Mouse (Mus musculus) midbrain, embryonic 11.5 days (tissue): ENCODE results near the gene Gpr142. TPM values are rescaled to one million over a fixed set of nuclear protein-coding genes. Genes with fewer than 3 reads are reported as not detected.
A peak's percentile ranks its signal among the peaks of the same experiment; 100 is the strongest.

Experiments
- ATAC-seq: fragments of 200-750 bp; cut with Nextera tagmentation; 2 replicates; pipeline ENCODE4 v1.8.0; 2017; ENCODE audit warnings: moderate TSS enrichment, moderate library complexity; ENCODE audit not compliant: low FRiP score
- DNase-seq: peaks from one replicate; pipeline ENCODE4 v3.0.0; 2015; ENCODE audit warnings: low spot score; ENCODE audit errors: missing footprints
- H3K27ac ChIP-seq: fragments of 300-500 bp; sonication (generic); 2 replicates; pipeline ENCODE4 v1.5.1; 2014; ENCODE audit warnings: low read depth, low read length
- H3K27me3 ChIP-seq: fragments of 300-500 bp; sonication (generic); 2 replicates; pipeline ENCODE4 v1.6.1; 2014; ENCODE audit warnings: mild to moderate bottlenecking, low read length, moderate library complexity, mixed read lengths; ENCODE audit not compliant: control insufficient read depth, insufficient read depth
- H3K36me3 ChIP-seq: fragments of 300-500 bp; sonication (generic); 2 replicates; pipeline ENCODE4 v1.6.1; 2014; ENCODE audit warnings: mild to moderate bottlenecking, low read length, moderate library complexity, mixed read lengths; ENCODE audit not compliant: control insufficient read depth, insufficient read depth
- H3K4me1 ChIP-seq: fragments of 300-500 bp; sonication (generic); 2 replicates; pipeline ENCODE4 v1.6.1; 2014; ENCODE audit warnings: low read length; ENCODE audit not compliant: control insufficient read depth, insufficient read depth
- H3K4me2 ChIP-seq: fragments of 300-500 bp; sonication (generic); 2 replicates; pipeline ENCODE4 v1.6.1; 2014; ENCODE audit warnings: mild to moderate bottlenecking, moderate library complexity
- H3K4me3 ChIP-seq: fragments of 300-500 bp; sonication (generic); 2 replicates; pipeline ENCODE4 v1.5.1; 2014; ENCODE audit warnings: low read depth, low read length
- H3K9ac ChIP-seq: fragments of 300-500 bp; sonication (generic); 2 replicates; pipeline ENCODE4 v1.6.1; 2014; ENCODE audit warnings: low read length
- H3K9me3 ChIP-seq: fragments of 300-500 bp; sonication (generic); 2 replicates; pipeline ENCODE4 v1.6.1; 2016; ENCODE audit warnings: low read length; ENCODE audit not compliant: control insufficient read depth
- WGBS: fragments of 180-500 bp; shearing (Covaris S2); extraction: QIAGEN DNeasy Blood & Tissue Kit; methylation state at CpG from one replicate; pipeline ENCODE4 v1.1.7; 2014; 5-methylcytosine and 5-hydroxymethylcytosine counted together
- polyA plus RNA-seq: library from polyadenylated mRNA; unstranded; fragments of >200 nt; fragmentation: Nextera tagmentation; extraction: Ambion mirVana; gene quantifications from 2 replicates; pipeline ENCODE4 v1.2.1, GENCODE M21; 2014

Gene Gpr142
- polyA plus RNA-seq, 1 experiment from 2014 or later = 0.12 TPM

- Histone ChIP-seq H3K27ac (no peak overlapping the region), H3K4me2 (no peak overlapping the region), H3K4me3 (no peak overlapping the region), H3K4me1 (peaks cover 45% of the 10 kb centered on the region), H3K9ac (no peak overlapping the region), H3K9me3 (no peaks in the 10 kb centered on the region), H3K27me3 (peaks cover 64% of the 10 kb centered on the region), H3K36me3 (0 out of 2 replicates have a peak, but pooled peaks cover 4% of the 10 kb centered on the region)
- DNase-seq (peak; percentile 99), ATAC-seq (peak; percentile 69)
- 13% methylated on average over 30 of the region's 30 CpGs for WGBS
Measured at GRCm38 (mm10) chr11:114789061-114789714, 9.5 kb upstream of the Gpr142 start.

- DNase-seq (peak; percentile 89), ATAC-seq (no peak)
- no peaks in the 10 kb centered on the region for H3K9me3 ChIP-seq
- H3K9ac ChIP-seq = no peak overlapping the region
- H3K27ac ChIP-seq = no peak overlapping the region
- H3K27me3 ChIP-seq = peaks cover 64% of the 10 kb centered on the region
- H3K4me2 ChIP-seq = no peak overlapping the region
- 0 out of 2 replicates have a peak, but pooled peaks cover 4% of the 10 kb centered on the region for H3K36me3 ChIP-seq
- 62% methylated on average over 9 of the region's 9 CpGs for WGBS
- H3K4me3 ChIP-seq = no peak overlapping the region
- H3K4me1 ChIP-seq = peaks cover 48% of the 10 kb centered on the region
Measured at GRCm38 (mm10) chr11:114789716-114790115, 9.0 kb upstream of the Gpr142 start.

DNA sequence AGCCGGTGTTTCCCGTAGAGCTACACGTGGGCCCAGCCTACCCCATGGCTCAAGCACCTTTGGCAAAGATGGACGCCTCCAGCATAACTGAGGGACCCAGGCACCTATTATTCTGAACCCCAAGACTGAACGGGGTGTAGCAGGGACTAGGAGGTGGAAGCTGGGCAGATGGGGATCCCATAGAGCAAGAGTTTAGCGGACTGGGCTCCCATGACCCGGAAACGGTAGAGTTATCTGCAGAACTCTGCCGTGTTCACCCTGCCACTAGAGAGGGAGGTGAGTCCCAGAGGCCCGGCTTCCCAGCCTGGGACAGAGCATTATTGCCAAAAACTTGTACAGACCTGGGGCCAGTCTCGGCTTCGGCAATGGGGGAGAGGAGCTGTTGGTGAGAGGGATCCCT lies 8.6 kb upstream of the Gpr142 start:
- no peak overlapping the region for H3K4me3 ChIP-seq
- H3K9ac ChIP-seq = no peak overlapping the region
- ATAC-seq = no peak
- H3K9me3 ChIP-seq = no peaks in the 10 kb centered on the region
- WGBS = 69% methylated on average over 12 of the region's 12 CpGs
- peaks cover 62% of the 10 kb centered on the region for H3K27me3 ChIP-seq
- H3K4me2 ChIP-seq = no peak overlapping the region
- H3K27ac ChIP-seq = no peak overlapping the region
- DNase-seq = no peak
- H3K4me1 ChIP-seq = peaks cover 52% of the 10 kb centered on the region
- H3K36me3 ChIP-seq = 0 out of 2 replicates have a peak, but pooled peaks cover 4% of the 10 kb centered on the region

- WGBS = 41% methylated on average over 4 of the region's 4 CpGs
- Histone ChIP-seq H3K4me1 (peaks cover 56% of the 10 kb centered on the region), H3K36me3 (0 out of 2 replicates have a peak, but pooled peaks cover 4% of the 10 kb centered on the region), H3K4me2 (no peak overlapping the region), H3K9ac (no peak overlapping the region), H3K9me3 (no peaks in the 10 kb centered on the region), H3K4me3 (no peak overlapping the region), H3K27ac (no peak overlapping the region), H3K27me3 (peaks cover 56% of the 10 kb centered on the region)
- peak; percentile 86 for DNase-seq
- no peak for ATAC-seq
Measured at GRCm38 (mm10) chr11:114790841-114791240, 7.9 kb upstream of the Gpr142 start.

GRCm38 (mm10) chr11:114791351-114791889 lies 7.3 kb upstream of the Gpr142 start:
- H3K4me1 ChIP-seq = peaks cover 60% of the 10 kb centered on the region
- H3K4me3 ChIP-seq = peak overlapping the region; percentile 42
- H3K4me2 ChIP-seq = peak overlapping the region; percentile 84
- no peaks in the 10 kb centered on the region for H3K9me3 ChIP-seq
- WGBS = 6% methylated on average over 50 of the region's 50 CpGs
- no peak for ATAC-seq
- H3K27ac ChIP-seq = no peak overlapping the region
- DNase-seq = peak; percentile 87
- 0 out of 2 replicates have a peak, but pooled peaks cover 4% of the 10 kb centered on the region for H3K36me3 ChIP-seq
- peak overlapping the region; percentile 68 for H3K9ac ChIP-seq
- peaks cover 51% of the 10 kb centered on the region for H3K27me3 ChIP-seq

DNA sequence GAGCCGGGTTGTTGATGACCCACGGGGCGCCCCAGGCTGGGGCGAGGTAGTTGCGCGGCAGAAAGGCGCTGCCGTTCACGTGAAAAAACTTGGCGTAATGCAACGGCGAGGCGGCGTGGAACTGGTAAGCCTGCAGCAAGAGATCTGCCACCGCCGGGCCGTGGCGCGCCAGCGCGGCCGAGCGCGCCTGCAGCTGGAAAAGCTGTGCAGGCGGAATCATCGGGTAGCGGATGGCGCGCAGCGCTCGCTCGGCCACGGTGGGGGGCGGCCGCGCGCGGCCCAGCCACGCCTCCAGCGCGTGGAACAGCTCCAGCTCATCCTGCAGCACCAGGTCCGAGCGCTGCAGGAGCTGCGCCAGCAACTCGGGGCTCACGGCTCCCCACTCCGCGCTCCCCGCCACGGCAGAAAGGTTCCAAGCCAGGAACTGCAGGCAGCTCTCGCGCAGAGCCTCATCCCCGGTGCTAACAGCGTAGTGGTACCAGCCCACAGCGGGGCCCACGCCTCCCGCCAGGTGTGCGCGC lies 6.8 kb upstream of the Gpr142 start:
- ATAC-seq = no peak
- Histone ChIP-seq H3K4me3 (peak overlapping the region; percentile 42), H3K9ac (peak overlapping the region; percentile 68), H3K27me3 (peaks cover 47% of the 10 kb centered on the region), H3K9me3 (no peaks in the 10 kb centered on the region), H3K27ac (no peak overlapping the region), H3K36me3 (0 out of 2 replicates have a peak, but pooled peaks cover 4% of the 10 kb centered on the region), H3K4me1 (peaks cover 62% of the 10 kb centered on the region), H3K4me2 (peak overlapping the region; percentile 84)
- WGBS = under 1% methylated on average over 59 of the region's 59 CpGs
- peak; percentile 94 for DNase-seq

- Histone ChIP-seq H3K9me3 (no peaks in the 10 kb centered on the region), H3K36me3 (0 out of 2 replicates have a peak, but pooled peaks cover 4% of the 10 kb centered on the region), H3K9ac (peak overlapping the region; percentile 82), H3K4me1 (peaks cover 67% of the 10 kb centered on the region), H3K27ac (no peak overlapping the region), H3K27me3 (peaks cover 37% of the 10 kb centered on the region), H3K4me2 (peak overlapping the region; percentile 84), H3K4me3 (peak overlapping the region; percentile 32)
- 53% methylated on average over 5 of the region's 5 CpGs for WGBS
- ATAC-seq (no peak), DNase-seq (peak; percentile 91)
Measured at GRCm38 (mm10) chr11:114792931-114793494, 5.7 kb upstream of the Gpr142 start.

DNA sequence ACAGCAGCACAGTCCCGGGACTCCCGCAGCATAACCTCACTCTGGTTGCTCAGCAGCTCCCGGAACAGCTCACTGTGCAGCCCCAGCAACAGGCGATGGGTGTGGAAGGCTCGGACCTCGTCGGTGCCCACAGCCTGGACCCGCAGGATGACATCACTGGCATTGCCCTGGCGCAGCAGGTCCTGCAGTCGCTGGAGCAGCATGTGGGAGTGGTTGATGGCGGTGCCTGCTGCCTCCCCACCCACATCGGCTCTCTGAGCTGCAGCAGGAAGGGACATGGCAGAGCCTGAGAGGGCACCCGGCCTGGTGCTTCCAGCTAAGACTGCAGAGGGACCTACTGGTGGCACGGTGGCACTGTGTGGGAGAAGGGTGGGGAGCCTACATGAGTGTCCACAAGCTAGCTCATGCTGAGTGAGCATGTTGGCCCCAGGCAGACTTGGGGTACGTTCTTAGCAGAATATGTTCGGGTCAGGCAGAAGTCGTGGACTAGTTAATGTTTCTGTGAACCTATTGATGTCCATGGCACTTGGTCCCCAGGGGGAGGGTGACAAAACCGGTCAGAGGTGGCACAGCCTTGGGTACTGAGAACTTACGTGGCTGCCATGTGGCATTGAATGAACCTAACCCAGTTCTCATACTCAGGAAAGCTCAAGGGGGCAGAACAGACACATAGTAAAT lies 4.7 kb upstream of the Gpr142 start:
- Histone ChIP-seq H3K4me1 (peaks cover 62% of the 10 kb centered on the region), H3K9ac (peak overlapping the region; percentile 82), H3K4me3 (peak overlapping the region; percentile 32), H3K36me3 (0 out of 2 replicates have a peak, but pooled peaks cover 4% of the 10 kb centered on the region), H3K27ac (peak overlapping the region; percentile 100), H3K9me3 (no peaks in the 10 kb centered on the region), H3K4me2 (peak overlapping the region; percentile 84), H3K27me3 (peaks cover 34% of the 10 kb centered on the region)
- DNase-seq (peak; percentile 87), ATAC-seq (no peak)
- 66% methylated on average over 19 of the region's 19 CpGs for WGBS
